Mouse (Mus musculus): ENCODE data around the gene Galnt18. TPM values are rescaled to one million over a fixed set of nuclear protein-coding genes. Genes with fewer than 3 reads are reported as not detected.

Gene Galnt18
- 2.6 and 3.8 TPM in 2 replicates for polyA plus RNA-seq (2012; rRNA removed)

DNA sequence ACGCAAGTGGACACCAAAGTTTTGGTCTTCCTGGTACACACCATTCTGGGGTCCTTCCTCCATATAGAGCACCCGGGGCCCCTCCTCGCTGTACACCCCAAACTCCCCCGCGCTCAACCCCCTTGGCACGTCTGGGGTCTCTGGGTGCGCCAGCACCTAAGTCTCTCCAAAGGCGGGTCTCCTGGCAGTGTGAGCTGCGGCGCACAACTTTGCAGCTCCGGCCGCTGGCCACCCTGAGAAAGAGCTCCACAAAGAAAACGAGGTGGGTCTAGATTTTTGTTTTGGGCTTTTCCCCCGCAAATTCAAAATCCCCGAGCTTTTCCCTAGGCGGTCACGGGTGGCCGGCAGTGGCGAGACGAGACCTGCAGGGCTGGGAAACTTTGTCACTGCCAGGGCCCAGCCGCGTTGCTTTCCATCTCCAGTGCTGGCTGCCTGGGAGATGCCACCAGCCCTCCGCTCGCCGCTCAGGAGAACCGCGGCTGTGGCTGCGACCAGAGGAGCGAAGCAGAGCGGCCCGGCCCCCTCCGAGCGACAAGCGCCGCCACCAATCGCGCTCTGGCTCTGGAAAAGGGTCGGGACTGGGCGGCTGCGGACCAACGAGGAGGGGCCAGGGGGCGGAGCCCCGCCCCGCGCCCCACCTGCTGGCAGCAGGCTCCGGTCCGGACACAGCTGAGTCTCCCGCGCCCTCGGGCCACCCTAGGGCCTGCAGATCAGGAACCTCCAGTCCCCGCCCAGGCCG is at the start of gene Galnt18:
Gene Galnt18 (minus strand): TSS at position 474 of the 739 bp plus-strand sequence.
- no peaks in the 10 kb centered on the region for H3K4me1 ChIP-seq (ENCODE audit: control insufficient read depth, insufficient read depth, insufficient read length, low read length)
- peak within 1 kb of the TSS; percentile 64 for H3K4me3 ChIP-seq (ENCODE audit: low read depth, low read length)
- H3K27me3 ChIP-seq (ENCODE audit: control insufficient read depth, insufficient read depth, low read length) = 0 out of 2 replicates have a peak, but pooled peaks cover 4% of the 10 kb centered on the region
- H3K27ac ChIP-seq (ENCODE audit: insufficient read depth, low read depth, low read length) = no peak within 1 kb of the TSS
- WGBS = 2% methylated on average over 52 of the region's 52 CpGs
- TF ChIP-seq CTCF (IDR thresholded peaks at IDR 0.05; ENCODE audit: extremely low read depth, insufficient read length, insufficient replicate concordance, low read depth, low read length) (no peak), POLR2A (IDR thresholded peaks at IDR 0.05; ENCODE audit: low read depth, low read length) (no peak; the same call in 1 of the 2 replicates)
- H3K36me3 ChIP-seq (ENCODE audit: control insufficient read depth, insufficient read depth, low read length) = no peaks in the 10 kb centered on the region

DNA sequence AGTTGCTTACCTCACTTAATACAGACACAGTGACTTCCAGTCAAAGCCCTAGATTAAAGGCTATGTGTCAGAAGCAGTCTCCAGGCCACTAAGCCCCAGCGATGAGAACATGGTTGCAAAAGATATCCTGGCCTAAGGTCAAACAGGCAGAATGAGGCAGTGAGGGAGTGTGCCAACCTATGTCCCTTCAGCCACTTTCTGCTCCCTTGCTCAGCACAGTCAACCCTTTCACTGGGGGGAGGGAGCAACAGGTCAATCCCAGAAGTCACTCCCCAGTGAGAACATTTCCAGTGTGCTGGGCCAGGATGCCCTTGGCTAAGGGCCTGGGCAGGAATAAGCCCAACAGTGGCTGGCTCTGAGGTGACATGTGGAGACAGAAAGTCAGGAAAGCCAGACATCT is 47.6 kb upstream of the Galnt18 start:
- H3K27me3 ChIP-seq (ENCODE audit: control insufficient read depth, insufficient read depth, low read length) = no peaks in the 10 kb centered on the region
- H3K4me1 ChIP-seq (ENCODE audit: control insufficient read depth, insufficient read depth, insufficient read length, low read length) = no peaks in the 10 kb centered on the region
- H3K36me3 ChIP-seq (ENCODE audit: control insufficient read depth, insufficient read depth, low read length) = no peaks in the 10 kb centered on the region
- WGBS = 78% methylated on average over 1 of the region's 1 CpGs
- TF ChIP-seq CTCF (IDR thresholded peaks at IDR 0.05; ENCODE audit: extremely low read depth, insufficient read length, insufficient replicate concordance, low read depth, low read length) (no peak), POLR2A (IDR thresholded peaks at IDR 0.05; ENCODE audit: low read depth, low read length) (no peak)
- H3K4me3 ChIP-seq (ENCODE audit: low read depth, low read length) = no peak overlapping the region
- H3K27ac ChIP-seq (ENCODE audit: insufficient read depth, low read depth, low read length) = no peak overlapping the region

DNA sequence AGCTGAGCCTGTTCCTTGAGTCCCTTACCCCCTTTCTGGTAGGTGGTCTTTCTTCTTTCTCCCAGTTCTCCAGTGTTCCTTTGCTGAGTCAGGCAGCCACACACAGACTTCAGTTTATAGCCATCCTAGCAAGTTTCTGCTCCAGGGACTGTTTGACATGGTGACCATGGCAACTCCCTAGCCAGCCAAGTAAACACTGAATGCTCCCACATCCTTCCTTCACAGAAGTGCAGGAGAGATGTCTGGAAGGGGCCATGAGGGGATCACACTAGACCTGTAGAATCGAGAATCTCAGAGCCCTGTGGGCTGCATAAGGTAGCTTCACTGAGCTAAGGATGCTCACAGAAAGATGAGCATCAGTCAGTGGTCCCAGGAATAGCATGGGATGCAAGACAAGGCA is 33.3 kb upstream of the Galnt18 start:
- Histone ChIP-seq H3K4me1 (ENCODE audit: control insufficient read depth, insufficient read depth, insufficient read length, low read length) (no peaks in the 10 kb centered on the region), H3K4me3 (ENCODE audit: low read depth, low read length) (no peak overlapping the region), H3K36me3 (ENCODE audit: control insufficient read depth, insufficient read depth, low read length) (no peaks in the 10 kb centered on the region), H3K27ac (ENCODE audit: insufficient read depth, low read depth, low read length) (0 out of 2 replicates have a peak overlapping the region, but pooled peaks have one; percentile 26), H3K27me3 (ENCODE audit: control insufficient read depth, insufficient read depth, low read length) (no peaks in the 10 kb centered on the region)
- TF ChIP-seq POLR2A (IDR thresholded peaks at IDR 0.05; ENCODE audit: low read depth, low read length) (no peak), CTCF (IDR thresholded peaks at IDR 0.05; ENCODE audit: extremely low read depth, insufficient read length, insufficient replicate concordance, low read depth, low read length) (no peak)
- 23% methylated on average over 1 of the region's 1 CpGs for WGBS

DNA sequence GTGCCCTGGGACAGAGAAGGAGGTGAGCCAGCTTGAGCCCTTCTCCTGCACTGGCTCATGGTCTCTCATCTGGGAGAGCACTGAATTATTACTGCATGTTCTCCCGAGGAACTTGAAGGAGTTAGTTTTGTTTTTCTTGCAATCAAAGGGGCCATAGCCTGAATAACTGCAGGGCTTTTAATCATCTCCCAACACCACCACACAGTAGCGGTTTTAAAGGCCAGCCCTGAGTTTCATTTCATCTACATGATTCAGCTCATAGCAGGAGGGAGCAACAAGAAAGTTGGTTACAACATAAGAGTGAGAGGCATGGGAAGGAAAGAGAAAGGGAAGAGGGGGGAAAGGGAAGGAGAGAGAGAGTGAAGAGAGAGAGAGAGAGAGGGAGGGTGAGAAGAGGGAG is 31.3 kb upstream of the Galnt18 start:
- Histone ChIP-seq H3K27ac (ENCODE audit: insufficient read depth, low read depth, low read length) (no peak overlapping the region), H3K27me3 (ENCODE audit: control insufficient read depth, insufficient read depth, low read length) (no peaks in the 10 kb centered on the region), H3K36me3 (ENCODE audit: control insufficient read depth, insufficient read depth, low read length) (no peaks in the 10 kb centered on the region), H3K4me1 (ENCODE audit: control insufficient read depth, insufficient read depth, insufficient read length, low read length) (no peaks in the 10 kb centered on the region), H3K4me3 (ENCODE audit: low read depth, low read length) (no peak overlapping the region)
- TF ChIP-seq POLR2A (IDR thresholded peaks at IDR 0.05; ENCODE audit: low read depth, low read length) (no peak), CTCF (IDR thresholded peaks at IDR 0.05; ENCODE audit: extremely low read depth, insufficient read length, insufficient replicate concordance, low read depth, low read length) (no peak)
- WGBS = 51% methylated on average over 2 of the region's 2 CpGs

DNA sequence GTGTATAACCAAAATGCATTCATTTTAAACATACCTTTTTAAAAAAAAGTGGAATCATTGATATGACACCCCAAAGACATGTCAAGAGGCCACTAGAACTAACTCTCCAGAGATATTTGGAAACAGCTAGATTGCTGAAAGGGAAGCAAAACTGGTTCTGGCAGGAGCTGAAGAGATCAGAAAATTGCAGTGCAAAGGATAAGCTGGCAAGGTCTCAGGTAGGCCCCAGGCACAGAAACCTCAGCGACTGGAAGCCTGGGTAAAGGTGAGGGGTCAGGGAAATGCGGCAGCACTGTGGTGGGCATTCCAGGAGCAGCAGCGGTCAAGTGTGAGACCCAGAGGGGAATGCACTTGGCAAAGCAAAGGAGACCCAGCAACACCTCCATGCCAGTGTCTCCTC is 30.0 kb upstream of the Galnt18 start:
- H3K27me3 ChIP-seq (ENCODE audit: control insufficient read depth, insufficient read depth, low read length) = no peaks in the 10 kb centered on the region
- WGBS = 65% methylated on average over 3 of the region's 3 CpGs
- no peak overlapping the region for H3K4me3 ChIP-seq (ENCODE audit: low read depth, low read length)
- no peak for TF ChIP-seq CTCF (IDR thresholded peaks at IDR 0.05; ENCODE audit: extremely low read depth, insufficient read length, insufficient replicate concordance, low read depth, low read length)
- no peak for TF ChIP-seq POLR2A (IDR thresholded peaks at IDR 0.05; ENCODE audit: low read depth, low read length)
- no peaks in the 10 kb centered on the region for H3K4me1 ChIP-seq (ENCODE audit: control insufficient read depth, insufficient read depth, insufficient read length, low read length)
- H3K27ac ChIP-seq (ENCODE audit: insufficient read depth, low read depth, low read length) = no peak overlapping the region
- no peaks in the 10 kb centered on the region for H3K36me3 ChIP-seq (ENCODE audit: control insufficient read depth, insufficient read depth, low read length)

DNA sequence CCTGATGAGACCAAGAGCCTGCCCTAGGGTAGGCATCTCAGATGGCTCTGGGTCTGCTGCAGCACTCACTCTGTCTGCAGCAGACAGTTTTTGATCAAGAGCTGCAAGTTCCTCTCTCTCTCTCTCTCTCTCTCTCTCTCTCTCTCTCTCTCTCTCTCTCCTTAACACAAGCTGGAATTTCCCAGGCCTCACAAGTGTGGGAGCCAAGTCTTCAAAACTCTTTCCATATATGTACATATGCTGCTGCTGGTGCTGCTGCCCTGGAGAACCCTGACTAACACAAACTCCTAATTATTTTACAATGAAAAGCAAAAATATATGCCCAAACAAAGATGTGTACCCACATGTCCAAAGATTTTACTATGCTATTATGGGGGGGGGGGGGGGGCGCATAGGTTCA is 26.3 kb upstream of the Galnt18 start:
- TF ChIP-seq POLR2A (IDR thresholded peaks at IDR 0.05; ENCODE audit: low read depth, low read length) = no peak
- TF ChIP-seq CTCF (IDR thresholded peaks at IDR 0.05; ENCODE audit: extremely low read depth, insufficient read length, insufficient replicate concordance, low read depth, low read length) = no peak
- H3K27me3 ChIP-seq (ENCODE audit: control insufficient read depth, insufficient read depth, low read length) = no peaks in the 10 kb centered on the region
- H3K4me3 ChIP-seq (ENCODE audit: low read depth, low read length) = no peak overlapping the region

DNA sequence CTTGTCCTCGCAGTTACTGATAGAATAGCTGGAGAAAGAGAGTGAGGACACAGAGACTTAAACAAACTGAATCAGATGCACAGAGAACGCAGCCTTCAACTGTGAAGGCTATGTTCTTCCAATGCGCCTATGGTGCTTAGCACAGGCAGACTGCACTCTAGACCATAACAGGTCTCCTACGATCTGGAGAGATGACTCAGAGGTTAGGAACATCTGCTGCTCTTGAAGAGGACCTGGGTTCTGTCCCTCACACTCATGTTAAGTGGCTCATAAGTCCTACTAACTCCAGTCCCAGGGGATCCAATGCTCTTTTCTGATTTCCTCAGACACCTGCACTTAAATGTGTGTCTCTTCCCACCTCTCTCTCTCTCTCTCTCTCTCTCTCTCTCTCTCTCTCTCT is 24.9 kb upstream of the Galnt18 start:
- Histone ChIP-seq H3K4me3 (ENCODE audit: low read depth, low read length) (no peak overlapping the region), H3K36me3 (ENCODE audit: control insufficient read depth, insufficient read depth, low read length) (no peaks in the 10 kb centered on the region), H3K27me3 (ENCODE audit: control insufficient read depth, insufficient read depth, low read length) (no peaks in the 10 kb centered on the region), H3K4me1 (ENCODE audit: control insufficient read depth, insufficient read depth, insufficient read length, low read length) (no peaks in the 10 kb centered on the region), H3K27ac (ENCODE audit: insufficient read depth, low read depth, low read length) (no peak overlapping the region)
- WGBS = 85% methylated on average over 4 of the region's 4 CpGs
- TF ChIP-seq POLR2A (IDR thresholded peaks at IDR 0.05; ENCODE audit: low read depth, low read length) = no peak
- no peak for TF ChIP-seq CTCF (IDR thresholded peaks at IDR 0.05; ENCODE audit: extremely low read depth, insufficient read length, insufficient replicate concordance, low read depth, low read length)

More for the DNA sequence above, 26.3 kb upstream of the Galnt18 start:
- H3K27ac ChIP-seq (ENCODE audit: insufficient read depth, low read depth, low read length) = no peak overlapping the region
- H3K4me1 ChIP-seq (ENCODE audit: control insufficient read depth, insufficient read depth, insufficient read length, low read length) = no peaks in the 10 kb centered on the region
- 86% methylated on average over 1 of the region's 1 CpGs for WGBS
- no peaks in the 10 kb centered on the region for H3K36me3 ChIP-seq (ENCODE audit: control insufficient read depth, insufficient read depth, low read length)

All from small intestine, adult 2 months (tissue).